Mouse (Mus musculus) CH12F3 (cell line): ENCODE results near the gene Slc25a29.
"Not testable (repeated sequence)": the region's sequence is repeated elsewhere in the genome, so short reads cannot be mapped to it uniquely, and the experiment has no call there.

Source experiments
- in situ Hi-C: fragments of 300-500 bp; cut with MboI; formaldehyde crosslinking; loops from 2 replicates; pipeline ENCODE4 v1.14.3; 2020; ENCODE audit warnings: low sequenced_read_pairs

Gene Slc25a29

GRCm38 (mm10) chr12:108835840-108836409 is at the start of gene Slc25a29, which contains the start of gene Slc25a47:
Gene Slc25a29 (minus strand): TSS chr12:108835883.
Gene Slc25a47 (plus strand): TSS chr12:108836046.
- in situ Hi-C loops = no loop called here

GRCm38 (mm10) chr12:108882776-108883175 is 47.1 kb upstream of the Slc25a29 start:
- in situ Hi-C loops = no loop called here

GRCm38 (mm10) chr12:108881192-108881591 is 45.5 kb upstream of the Slc25a29 start:
- in situ Hi-C loops = no loop called here

DNA sequence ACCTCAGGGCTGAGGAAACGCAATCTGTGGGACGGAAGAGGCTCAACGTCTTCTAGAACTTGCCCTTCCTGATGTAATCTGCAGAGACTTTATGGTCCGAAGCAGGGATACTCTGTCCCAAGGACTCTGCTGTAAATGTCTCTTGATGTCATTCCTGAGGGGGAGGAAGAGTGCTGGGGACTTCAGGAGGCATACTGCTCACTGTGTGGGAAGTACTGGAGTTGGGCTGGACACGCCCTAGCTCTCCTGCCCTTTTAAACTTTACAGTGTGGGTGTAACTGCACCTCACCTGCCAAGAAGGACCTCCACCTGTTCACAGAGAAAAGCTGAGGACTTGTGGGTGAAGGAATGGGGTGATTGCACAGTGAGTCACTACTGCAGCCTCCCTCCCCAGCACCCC is 44.9 kb upstream of the Slc25a29 start:
- in situ Hi-C loops = no loop called here

DNA sequence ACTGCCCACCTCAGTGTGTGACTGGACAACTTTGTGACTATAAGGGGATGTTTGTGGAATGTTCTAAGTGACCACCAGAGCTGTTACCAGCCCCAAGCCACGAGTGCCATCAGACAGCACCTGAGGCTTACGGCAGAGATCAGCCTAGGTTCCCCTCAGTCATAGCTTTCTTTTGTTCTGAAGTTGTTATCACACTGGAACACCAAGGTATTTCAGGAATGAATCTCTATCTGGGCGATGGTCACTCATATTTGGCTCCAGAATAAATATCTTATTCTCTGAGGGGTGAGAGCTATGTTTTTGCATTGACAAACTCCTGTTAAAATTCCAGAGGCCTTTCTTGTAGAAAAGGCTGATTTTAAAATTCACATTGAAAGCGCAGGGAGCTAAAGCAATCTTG is 43.5 kb upstream of the Slc25a29 start:
- in situ Hi-C loops = no loop called here

DNA sequence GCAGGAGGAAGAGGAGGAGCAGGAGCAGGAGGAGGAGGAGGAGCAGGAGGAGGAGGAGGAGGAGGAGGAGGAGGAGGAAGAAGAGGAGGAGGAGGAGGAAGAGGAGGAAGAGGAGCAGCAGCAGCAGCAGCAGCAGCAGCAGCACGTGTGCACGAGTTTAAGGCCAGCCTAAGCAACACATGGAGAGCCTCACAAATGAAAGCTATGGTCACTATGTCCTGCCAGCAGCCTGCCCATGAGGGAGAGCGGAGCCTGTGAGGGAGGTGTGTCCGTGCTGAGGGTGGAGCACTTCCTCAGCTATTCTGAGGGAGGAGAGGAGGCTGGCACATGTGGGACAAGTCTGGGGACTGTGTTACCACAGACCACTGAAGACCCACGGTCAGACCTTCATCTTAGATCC is 37.4 kb upstream of the Slc25a29 start:
- in situ Hi-C loops = no loop called here

GRCm38 (mm10) chr12:108869575-108869974 is 33.9 kb upstream of the Slc25a29 start:
- in situ Hi-C loops = no loop called here

GRCm38 (mm10) chr12:108865007-108865494 is 29.4 kb upstream of the Slc25a29 start:
- in situ Hi-C loops = no loop called here

- in situ Hi-C loops = no loop called here
These were observed 22.8 kb upstream of the Slc25a29 start for GRCm38 (mm10) chr12:108858486-108858885.

GRCm38 (mm10) chr12:108857589-108858184 is 22.0 kb upstream of the Slc25a29 start:
- in situ Hi-C loops = no loop called here

DNA sequence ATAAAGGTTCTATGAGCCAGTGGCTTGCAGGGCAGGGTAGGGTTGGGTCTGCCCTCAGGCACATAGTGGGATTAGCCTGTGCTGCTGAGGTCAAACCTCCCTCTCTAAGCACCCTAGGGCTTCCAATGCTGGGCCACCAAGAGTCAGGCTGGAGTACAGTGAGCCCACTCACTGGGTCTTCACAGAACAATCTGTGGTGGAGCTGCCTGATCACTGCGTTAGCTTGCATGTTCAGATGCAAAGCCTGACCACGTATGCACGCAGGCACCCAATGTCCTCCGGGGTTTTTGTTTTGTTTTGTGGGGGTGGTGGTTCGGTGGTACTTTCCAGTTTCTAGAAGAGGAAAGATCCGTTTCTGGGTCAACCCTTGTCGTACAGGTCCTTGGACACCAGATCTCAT is 21.4 kb upstream of the Slc25a29 start:
- in situ Hi-C loops = no loop called here

DNA sequence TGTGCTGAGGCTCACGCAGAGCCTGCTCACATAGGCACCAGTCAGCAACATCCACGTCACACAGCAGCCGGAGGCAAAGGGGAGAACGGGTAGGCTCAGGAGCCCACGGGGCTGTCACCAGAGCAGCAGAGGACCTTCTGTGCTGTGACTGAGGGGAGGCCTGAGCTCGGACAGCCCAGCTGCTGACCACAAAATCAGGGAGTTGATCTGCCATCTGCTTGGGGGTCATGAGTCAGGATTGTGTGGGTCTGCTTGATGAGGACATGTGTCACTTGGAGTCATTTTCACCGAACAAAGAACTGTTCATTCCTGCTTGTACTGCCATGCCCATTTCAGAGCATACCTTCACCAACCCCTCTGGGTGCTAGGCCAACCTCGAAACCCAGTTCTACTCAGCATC is 20.5 kb upstream of the Slc25a29 start:
- in situ Hi-C loops = no loop called here

DNA sequence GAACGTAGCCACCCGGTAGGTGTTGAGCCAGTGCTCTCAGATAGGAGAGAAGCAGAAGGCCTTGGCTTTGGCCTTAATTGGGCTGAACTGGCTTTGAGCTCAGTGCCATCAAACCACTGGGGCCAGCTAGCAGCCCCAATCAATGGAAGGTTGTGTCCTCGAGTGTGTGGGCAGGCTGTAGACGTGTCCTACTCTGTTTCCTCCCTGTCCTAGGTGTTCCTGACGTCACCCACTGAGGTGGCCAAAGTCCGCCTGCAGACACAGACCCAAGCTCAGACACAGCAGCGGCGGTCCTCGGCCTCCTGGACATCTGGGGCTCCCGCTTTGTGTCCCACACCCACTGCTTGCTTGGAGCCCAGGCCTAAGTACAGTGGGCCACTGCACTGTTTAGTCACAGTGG is 19.4 kb upstream of the Slc25a29 start:
- in situ Hi-C loops = no loop called here

- in situ Hi-C loops = no loop called here
These were observed 17.1 kb upstream of the Slc25a29 start for GRCm38 (mm10) chr12:108852822-108853221.

- in situ Hi-C loops = no loop called here
These were observed 15.2 kb upstream of the Slc25a29 start for GRCm38 (mm10) chr12:108850886-108851285.

DNA sequence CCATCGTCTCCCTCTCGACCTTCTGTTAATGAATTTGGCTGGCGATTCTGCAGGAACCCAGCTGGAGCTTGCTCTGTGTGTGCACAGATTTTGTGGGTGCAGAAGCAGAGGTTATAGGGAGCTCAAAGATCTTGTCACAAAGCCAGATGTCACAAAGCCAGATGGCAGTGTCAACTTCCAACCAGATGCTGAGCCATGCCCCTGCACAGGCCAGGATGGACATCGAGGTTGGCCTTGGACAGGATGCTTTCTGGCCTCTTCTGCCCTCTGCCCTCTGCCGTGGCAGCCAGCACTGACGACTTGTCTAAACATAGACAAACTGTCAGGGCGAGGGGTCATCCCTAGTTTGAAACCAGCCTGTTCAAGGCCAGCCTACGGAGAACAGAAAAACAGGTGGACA is 14.4 kb upstream of the Slc25a29 start:
- in situ Hi-C loops = no loop called here

GRCm38 (mm10) chr12:108849488-108850022 is 13.9 kb upstream of the Slc25a29 start:
- in situ Hi-C loops = no loop called here

DNA sequence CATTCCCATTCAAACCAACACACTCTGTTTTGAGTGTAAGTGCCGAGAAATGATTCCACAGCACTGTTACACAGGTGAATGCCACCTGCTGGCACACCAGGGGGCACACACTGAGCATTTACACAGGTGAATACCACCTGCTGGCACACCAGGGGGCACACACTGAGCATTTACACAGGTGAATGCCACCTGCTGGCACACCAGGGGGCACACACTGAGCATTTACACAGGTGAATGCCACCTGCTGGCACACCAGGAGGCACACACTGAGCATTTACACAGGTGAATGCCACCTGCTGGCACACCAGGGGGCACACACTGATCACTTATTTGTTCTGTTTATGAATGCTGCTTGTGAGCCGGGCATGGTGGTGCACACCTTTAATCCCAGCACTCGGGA is 12.3 kb upstream of the Slc25a29 start:
- in situ Hi-C loops = not testable (repeated sequence)

GRCm38 (mm10) chr12:108842663-108843062 is 7.0 kb upstream of the Slc25a29 start:
- in situ Hi-C loops = no loop called here

DNA sequence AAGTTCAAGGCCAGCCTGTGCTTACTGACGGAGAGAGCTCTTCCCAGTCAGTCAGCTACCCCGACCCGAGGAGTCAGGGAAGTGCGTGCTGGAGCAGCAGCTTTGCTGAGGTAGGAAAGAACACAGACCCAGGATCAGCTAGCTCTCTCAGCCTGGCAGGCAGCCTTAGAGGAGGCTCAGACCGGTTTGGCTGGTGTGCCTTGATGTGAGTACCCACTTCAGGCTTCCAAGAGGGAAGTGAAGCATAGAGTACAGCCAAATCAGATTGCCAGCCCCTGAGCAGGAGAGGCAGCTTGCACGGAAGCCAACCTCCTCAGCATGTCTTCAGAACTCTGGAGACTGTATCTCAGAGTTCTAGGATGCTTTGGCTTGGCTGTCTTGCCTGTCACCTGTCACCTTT is 5.5 kb upstream of the Slc25a29 start:
- in situ Hi-C loops = no loop called here

DNA sequence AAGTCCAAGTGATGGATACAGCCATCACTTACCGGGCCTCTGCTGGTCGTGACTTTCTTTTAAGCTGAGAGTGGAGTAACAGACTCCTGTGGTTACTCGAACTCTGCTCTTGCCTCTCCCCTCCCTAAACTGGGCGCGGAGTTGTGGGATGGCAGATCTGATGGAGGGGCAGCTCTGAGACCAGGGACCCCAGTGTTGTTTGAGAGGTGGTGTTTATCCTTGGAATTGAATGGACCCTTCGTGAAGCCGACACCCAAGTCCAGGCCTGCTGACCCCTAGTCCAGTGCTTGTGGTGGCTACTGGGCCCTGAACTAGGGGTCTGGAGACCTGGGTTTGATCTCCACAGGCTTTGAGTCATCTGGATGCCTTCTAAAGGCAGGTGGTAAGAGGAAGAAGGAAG is 1.0 kb upstream of the Slc25a29 start:
- in situ Hi-C loops = no loop called here

DNA sequence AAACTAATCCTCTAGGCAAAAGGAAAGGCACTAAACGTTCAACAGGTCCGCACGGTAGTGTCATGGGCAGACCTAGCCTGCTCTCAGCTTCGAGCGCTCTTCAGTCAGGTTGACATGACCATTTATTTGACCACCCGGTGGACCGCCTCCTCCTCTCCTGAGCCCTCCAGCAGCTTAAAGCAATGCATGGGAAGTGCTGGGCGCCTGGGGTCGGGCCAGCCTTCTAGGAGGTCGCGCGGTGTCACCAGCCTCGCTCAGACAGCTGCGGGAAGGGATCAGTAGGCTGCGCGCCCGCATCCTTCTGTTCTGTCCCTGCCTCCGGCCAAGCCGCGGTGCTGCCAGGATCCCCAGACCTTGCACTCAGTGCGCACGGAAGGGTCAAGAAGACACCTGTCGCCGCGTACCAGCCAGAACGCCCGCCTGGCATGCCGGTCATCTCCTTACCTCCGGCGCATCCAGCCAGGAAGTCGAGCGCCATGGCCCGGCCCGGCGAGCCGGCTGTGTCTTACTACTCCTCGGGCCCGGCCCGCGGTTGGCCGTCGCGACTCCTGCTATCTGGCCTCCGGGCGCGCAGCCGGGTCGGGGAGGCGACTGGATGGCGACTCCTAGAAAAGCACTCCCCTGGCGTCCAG is 359 bp downstream of the Slc25a29 start:
- in situ Hi-C loops = no loop called here
